Mouse (Mus musculus) megakaryocyte, embryonic 14.5 days (primary cell): ENCODE data around the gene Capn12. TPM values are rescaled to one million over a fixed set of nuclear protein-coding genes. Genes with fewer than 3 reads are reported as not detected.

Experiments
- H3K27me3 ChIP-seq: replicated peaks from 2 replicates; pipeline ENCODE3; 2012; ENCODE audit warnings: inconsistent platforms
- H3K36me3 ChIP-seq: replicated peaks from 2 replicates; pipeline ENCODE3; 2012; ENCODE audit warnings: low read length, inconsistent platforms, mixed read lengths
- H3K4me1 ChIP-seq: 2 replicates; pipeline ENCODE4 v1.6.1; 2012; ENCODE audit warnings: inconsistent platforms
- H3K4me3 ChIP-seq: replicated peaks from 2 replicates; pipeline ENCODE3; 2012; ENCODE audit warnings: moderate library complexity, mild to moderate bottlenecking, inconsistent platforms
- H3K9me3 ChIP-seq: 2 replicates; pipeline ENCODE4 v1.6.1; 2012; ENCODE audit warnings: inconsistent platforms
- FLI1 ChIP-seq: IDR thresholded peaks from 2 replicates; pipeline ENCODE4 v1.6.1; 2012; ENCODE audit warnings: low read length, inconsistent platforms, mixed read lengths
- GATA1 ChIP-seq: IDR thresholded peaks from 3 replicates; pipeline ENCODE4 v1.6.1; 2012; ENCODE audit warnings: mixed read lengths, low read length, inconsistent platforms, borderline replicate concordance
- polyA plus RNA-seq: library from polyadenylated mRNA; stranded (reverse); fragments of >175 nt; gene quantifications from 2 replicates; pipeline ENCODE4 v1.2.3, GENCODE M21; 2012; ENCODE audit warnings: low replicate concordance; ENCODE audit not compliant: insufficient read depth

The Capn12 gene
- polyA plus RNA-seq, 1 experiment: 0.08 TPM

DNA sequence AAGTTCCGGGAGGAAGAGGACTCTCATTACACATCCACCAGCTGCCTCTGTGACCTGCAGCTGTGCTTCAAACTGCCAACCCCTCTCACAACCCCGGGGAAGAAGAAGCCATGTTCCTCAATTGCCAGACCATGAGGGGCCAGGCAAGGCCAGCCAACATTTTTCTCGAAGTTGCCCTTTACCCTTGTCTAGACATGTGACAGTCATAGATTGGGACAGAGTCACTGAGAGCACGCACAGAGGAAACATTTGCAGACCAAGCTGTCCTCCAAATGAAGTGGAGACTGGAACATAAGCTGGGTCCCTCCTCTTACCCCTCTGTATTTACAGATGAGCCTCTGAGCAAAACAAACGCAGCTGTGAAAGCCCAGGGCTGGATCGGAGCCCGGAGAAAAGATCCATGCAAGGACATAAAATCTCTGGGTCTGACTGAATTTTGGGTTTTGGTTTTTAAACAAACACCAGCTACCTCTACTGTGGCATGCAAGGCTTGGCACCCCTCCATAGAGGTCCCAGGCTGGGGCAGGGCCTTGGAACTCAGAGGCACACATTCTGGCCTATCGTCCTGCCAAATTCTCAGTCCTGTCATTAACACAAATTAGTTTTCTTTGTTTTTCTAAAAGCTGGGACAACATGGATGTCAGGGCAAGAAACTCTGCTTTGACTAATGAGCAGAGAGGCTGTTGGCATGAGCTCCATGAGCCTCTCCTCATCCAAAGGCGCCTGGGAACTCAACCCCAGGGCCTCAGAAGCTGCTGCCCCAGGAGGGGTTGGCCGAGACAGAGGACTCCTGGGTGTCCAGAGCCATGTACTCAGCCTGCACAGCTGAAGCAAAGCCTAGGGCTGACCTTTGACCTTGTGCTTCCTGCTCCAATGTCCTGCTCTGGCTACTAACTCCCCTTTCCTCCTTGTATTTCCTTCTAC, 36.5 kb downstream of the Capn12 start:
- no peak overlapping the region for H3K4me3 ChIP-seq
- H3K27me3 ChIP-seq: no peaks in the 10 kb centered on the region
- H3K9me3 ChIP-seq: no peaks in the 10 kb centered on the region
- TF ChIP-seq FLI1: no peak
- TF ChIP-seq GATA1: no peak
- peaks cover 92% of the 10 kb centered on the region for H3K4me1 ChIP-seq
- H3K36me3 ChIP-seq: peaks cover 100% of the 10 kb centered on the region

DNA sequence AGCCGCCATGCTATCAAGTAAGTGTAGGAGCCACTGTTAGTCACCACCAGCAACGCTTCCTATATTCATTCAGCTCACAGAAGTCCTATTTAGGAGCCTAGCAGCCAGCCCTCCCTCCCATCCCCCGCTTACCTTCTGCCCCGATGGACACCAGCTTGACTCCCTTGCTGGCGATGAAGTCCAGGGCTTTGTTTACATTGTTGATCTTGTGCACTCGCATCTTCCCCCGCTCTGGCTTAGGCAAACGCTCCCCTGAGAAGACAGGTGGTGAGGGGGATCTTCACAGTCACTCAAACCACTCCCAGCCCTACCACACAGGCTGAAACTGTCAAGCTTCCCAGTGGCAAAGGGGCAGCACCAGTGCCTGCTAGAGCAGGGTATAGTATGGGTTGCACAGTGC, 37.3 kb downstream of the Capn12 start:
- Histone ChIP-seq H3K9me3 (no peaks in the 10 kb centered on the region), H3K36me3 (peaks cover 100% of the 10 kb centered on the region), H3K27me3 (no peaks in the 10 kb centered on the region), H3K4me3 (no peak overlapping the region), H3K4me1 (peaks cover 99% of the 10 kb centered on the region)
- TF ChIP-seq GATA1 (no peak), FLI1 (no peak)

DNA sequence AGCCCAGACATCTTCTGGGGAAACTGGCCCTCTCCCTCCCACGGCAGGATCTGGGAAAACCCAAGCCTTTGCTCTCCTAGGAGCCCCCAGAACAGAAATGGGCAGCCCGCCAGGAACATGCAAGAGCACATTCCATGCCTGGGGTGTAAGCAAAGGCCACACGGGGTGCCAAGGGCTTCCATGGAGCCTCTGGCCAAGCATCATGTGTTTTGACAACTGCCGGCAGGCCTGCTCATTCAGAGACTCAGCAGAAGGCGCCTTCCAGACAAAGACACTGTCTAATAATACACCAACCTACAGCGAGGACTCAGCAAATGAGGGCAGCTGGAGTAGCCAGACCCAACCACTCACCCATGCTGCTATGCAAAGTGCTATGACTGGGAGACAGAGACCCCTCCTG, 38.6 kb downstream of the Capn12 start:
- TF ChIP-seq FLI1 (no peak), GATA1 (no peak)
- H3K9me3 ChIP-seq: no peaks in the 10 kb centered on the region
- no peak overlapping the region for H3K4me3 ChIP-seq
- H3K36me3 ChIP-seq: peaks cover 100% of the 10 kb centered on the region
- no peaks in the 10 kb centered on the region for H3K27me3 ChIP-seq
- H3K4me1 ChIP-seq: peaks cover 100% of the 10 kb centered on the region

DNA sequence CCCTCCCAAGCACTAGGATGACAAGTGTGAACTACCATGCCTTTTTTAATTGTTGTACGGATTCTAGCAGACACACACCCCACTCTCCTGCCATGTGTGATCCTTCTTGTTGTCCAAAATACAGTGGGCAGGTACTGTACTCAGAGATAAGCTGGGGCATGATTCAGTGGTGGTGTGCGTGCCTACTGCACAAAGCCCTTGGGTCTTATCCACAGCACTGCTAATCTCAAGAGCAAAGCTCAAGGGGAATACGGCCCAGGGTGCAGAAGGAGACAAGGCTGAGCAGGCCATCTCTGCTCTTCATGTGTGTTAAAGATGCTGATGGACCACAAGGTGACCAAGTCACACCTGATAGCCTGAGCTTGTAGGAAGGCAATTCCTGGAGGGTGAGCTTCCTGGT, 40.0 kb downstream of the Capn12 start:
- H3K36me3 ChIP-seq: peaks cover 98% of the 10 kb centered on the region

DNA sequence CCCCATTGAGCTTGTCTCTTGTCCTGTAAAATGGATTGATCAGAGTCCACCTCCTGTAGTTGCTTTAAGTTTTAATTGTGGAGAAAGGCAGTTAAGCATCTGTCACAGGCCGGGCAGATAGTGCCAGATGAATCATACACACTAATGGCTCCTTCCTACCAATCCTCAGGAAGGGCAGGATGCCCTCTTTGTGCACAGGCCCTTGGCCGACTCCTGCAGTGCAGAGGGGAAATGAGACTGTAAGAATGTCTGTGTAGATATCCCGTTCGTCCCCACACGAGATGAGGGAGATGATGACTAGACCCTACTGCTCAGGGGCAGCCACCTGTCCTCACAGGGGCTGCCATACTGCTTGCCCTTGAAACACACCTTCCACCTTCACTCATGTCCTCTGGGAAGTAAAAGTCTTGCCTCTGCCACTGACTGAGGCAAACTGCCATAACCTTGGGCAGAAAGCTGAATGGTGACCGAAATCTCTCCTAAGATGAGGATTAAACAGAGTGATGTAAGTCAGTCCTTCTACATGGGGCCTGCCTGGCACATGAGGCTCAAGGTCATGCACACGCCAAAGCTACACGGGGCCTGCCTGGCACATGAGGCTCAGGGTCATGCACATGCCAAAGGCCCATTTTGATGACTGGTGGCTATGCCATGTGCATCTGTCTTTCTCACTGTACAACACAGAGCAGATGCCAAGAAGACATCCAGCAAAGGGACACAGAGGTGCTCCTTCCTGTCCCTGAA, 40.7 kb downstream of the Capn12 start:
- peak overlapping the region; percentile 40 for H3K4me3 ChIP-seq
- H3K27me3 ChIP-seq: no peaks in the 10 kb centered on the region
- peaks cover 98% of the 10 kb centered on the region for H3K36me3 ChIP-seq
- no peaks in the 10 kb centered on the region for H3K9me3 ChIP-seq
- TF ChIP-seq GATA1: no peak
- no peak for TF ChIP-seq FLI1
- H3K4me1 ChIP-seq: peaks cover 100% of the 10 kb centered on the region

More for the DNA sequence above, 40.0 kb downstream of the Capn12 start:
- Histone ChIP-seq H3K4me1 (peaks cover 100% of the 10 kb centered on the region), H3K4me3 (peak overlapping the region; percentile 29), H3K27me3 (no peaks in the 10 kb centered on the region), H3K9me3 (no peaks in the 10 kb centered on the region)
- TF ChIP-seq GATA1 (no peak), FLI1 (no peak)

DNA sequence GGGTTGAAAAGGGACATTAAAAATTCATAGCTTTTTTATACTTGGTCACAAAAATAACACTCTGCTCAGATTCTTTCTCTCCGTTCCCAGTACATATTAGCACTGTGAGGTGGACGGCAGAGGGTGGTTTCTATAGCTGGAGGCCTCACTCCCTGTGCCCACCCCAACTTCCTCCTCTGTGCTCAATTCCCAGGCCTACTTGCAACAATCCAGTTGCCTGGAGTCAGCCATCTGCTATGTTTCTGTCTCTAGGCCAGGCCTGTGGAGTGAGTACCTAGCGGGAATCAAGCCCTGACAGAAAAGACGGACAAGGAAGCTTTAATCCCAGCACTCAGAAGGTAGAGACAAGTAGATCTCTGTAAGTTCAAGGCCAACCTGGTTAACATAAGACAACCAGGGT, 41.4 kb downstream of the Capn12 start:
- TF ChIP-seq FLI1: no peak
- TF ChIP-seq GATA1: no peak
- no peaks in the 10 kb centered on the region for H3K27me3 ChIP-seq
- peaks cover 98% of the 10 kb centered on the region for H3K4me1 ChIP-seq
- no peaks in the 10 kb centered on the region for H3K9me3 ChIP-seq
- peaks cover 95% of the 10 kb centered on the region for H3K36me3 ChIP-seq
- H3K4me3 ChIP-seq: no peak overlapping the region

- Histone ChIP-seq H3K4me1 (peaks cover 98% of the 10 kb centered on the region), H3K4me3 (peak overlapping the region; percentile 64), H3K9me3 (no peaks in the 10 kb centered on the region), H3K27me3 (no peaks in the 10 kb centered on the region), H3K36me3 (peaks cover 94% of the 10 kb centered on the region)
- no peak for TF ChIP-seq GATA1
- no peak for TF ChIP-seq FLI1
Measured at GRCm38 (mm10) chr7:28923865-28924291, 42.7 kb downstream of the Capn12 start.

DNA sequence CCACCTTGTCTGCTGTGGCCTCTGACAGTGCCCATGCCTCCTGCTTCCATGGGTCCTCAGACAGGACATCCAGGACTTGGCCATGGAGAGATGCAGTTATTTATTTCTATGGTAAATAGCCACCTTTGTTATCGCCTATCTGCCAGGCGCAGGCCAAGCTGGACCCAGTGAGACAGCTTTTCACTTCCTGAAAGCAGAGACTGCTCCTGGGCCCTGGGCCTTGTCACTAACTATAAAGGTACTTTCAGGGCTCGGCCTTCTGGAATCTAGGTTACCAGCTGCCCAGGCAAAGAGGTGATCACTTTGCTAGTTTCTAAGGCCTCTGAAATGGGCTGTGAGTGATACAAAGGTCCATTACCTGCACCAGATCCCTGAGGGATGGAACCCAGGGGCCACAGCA, 43.6 kb downstream of the Capn12 start:
- Histone ChIP-seq H3K4me1 (peaks cover 98% of the 10 kb centered on the region), H3K27me3 (no peaks in the 10 kb centered on the region), H3K4me3 (peak overlapping the region; percentile 76), H3K9me3 (no peaks in the 10 kb centered on the region), H3K36me3 (peaks cover 94% of the 10 kb centered on the region)
- TF ChIP-seq GATA1 (no peak), FLI1 (no peak)

DNA sequence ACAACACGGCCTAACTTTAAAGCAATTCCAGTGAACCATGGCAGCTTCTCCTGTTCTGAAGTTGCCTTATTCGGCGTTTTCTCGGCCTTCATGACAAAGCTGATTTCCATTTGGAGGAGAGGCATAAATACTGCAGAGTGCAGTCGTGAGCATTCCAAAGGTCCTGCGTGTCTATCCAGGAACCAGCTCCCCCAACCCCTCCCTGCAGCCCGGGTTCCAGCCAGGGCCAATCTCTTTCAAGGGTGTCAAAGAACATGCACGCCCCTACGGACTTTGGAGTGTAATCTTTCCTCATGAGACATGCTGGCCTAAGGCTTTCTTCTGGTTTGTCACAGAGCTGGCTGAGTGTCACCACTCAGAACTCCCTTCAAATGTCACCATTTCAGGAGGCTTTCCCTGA, 44.1 kb downstream of the Capn12 start:
- Histone ChIP-seq H3K9me3 (no peaks in the 10 kb centered on the region), H3K4me3 (peak overlapping the region; percentile 76), H3K36me3 (peaks cover 94% of the 10 kb centered on the region), H3K27me3 (no peaks in the 10 kb centered on the region), H3K4me1 (peaks cover 98% of the 10 kb centered on the region)
- TF ChIP-seq FLI1: no peak
- no peak for TF ChIP-seq GATA1

DNA sequence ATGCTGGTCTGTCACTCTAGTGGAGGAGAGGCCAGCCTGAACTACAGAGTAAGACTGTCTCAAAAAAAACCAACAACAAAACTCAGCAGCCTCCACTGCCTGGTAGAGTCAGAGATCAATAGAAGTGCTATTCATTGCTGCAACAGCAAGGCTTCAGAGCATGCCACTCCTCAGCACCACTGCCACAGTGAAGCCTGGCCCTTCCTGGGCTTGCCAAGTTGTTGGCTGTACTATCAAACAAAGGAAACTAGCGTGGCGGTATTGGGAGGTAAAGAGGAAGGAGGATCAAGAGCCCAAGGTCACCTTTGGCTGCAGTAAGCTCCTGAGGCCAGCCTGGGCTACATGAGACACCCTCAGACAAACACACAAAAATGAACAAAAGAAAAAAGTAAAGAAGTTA, 45.0 kb downstream of the Capn12 start:
- Histone ChIP-seq H3K9me3 (no peaks in the 10 kb centered on the region), H3K36me3 (peaks cover 94% of the 10 kb centered on the region), H3K4me3 (no peak overlapping the region), H3K4me1 (peaks cover 98% of the 10 kb centered on the region), H3K27me3 (no peaks in the 10 kb centered on the region)
- TF ChIP-seq GATA1 (no peak), FLI1 (no peak)
